Mouse (Mus musculus) MEL (cell line): Measurements from ENCODE around the gene Rab5b. TPM values are rescaled to one million over a fixed set of nuclear protein-coding genes. Genes with fewer than 3 reads are reported as not detected.

Experiments
- DNase-seq: peaks from one replicate; pipeline ENCODE4 v3.0.0; 2011; ENCODE audit warnings: low read depth, low spot score
- H3K27ac ChIP-seq: 2 replicates; pipeline ENCODE4 v1.5.1; 2012; ENCODE audit warnings: low read depth, mild to moderate bottlenecking, control low read depth, low read length, moderate library complexity; ENCODE audit not compliant: control insufficient read depth
- H3K27me3 ChIP-seq, 2 experiments: fragments of 150-350 bp in 1 of 2; sonication (generic) in 1 of 2; 2 replicates each; pipeline ENCODE4 v1.6.1; 2012; ENCODE audit warnings: low read length in 2 of 2, mild to moderate bottlenecking in 2 of 2, improper control_type of control experiment in 1 of 2, moderate library complexity in 1 of 2; ENCODE audit not compliant: insufficient read depth in 2 of 2, control insufficient read depth in 1 of 2
- H3K36me3 ChIP-seq, 2 experiments: 2 replicates each; pipeline ENCODE4 v1.6.1; 2012 to 2014; ENCODE audit warnings: low read length in 2 of 2, improper control_type of control experiment in 1 of 2, inconsistent platforms in 1 of 2, mild to moderate bottlenecking in 1 of 2; ENCODE audit not compliant: insufficient read depth in 2 of 2, control insufficient read depth in 1 of 2
- H3K4me1 ChIP-seq, 2 experiments: fragments of 150-350 bp in 1 of 2; sonication (generic) in 1 of 2; 2 replicates each; pipeline ENCODE4 v1.6.1; 2012; ENCODE audit warnings: low read length in 2 of 2, improper control_type of control experiment in 1 of 2, mild to moderate bottlenecking in 1 of 2; ENCODE audit not compliant: insufficient read depth in 2 of 2, control insufficient read depth in 1 of 2
- H3K4me3 ChIP-seq, 2 experiments: fragments of 150-350 bp in 1 of 2; sonication (generic) in 1 of 2; 2 replicates each; pipeline ENCODE4 v1.5.1; 2012; ENCODE audit warnings: low read depth in 2 of 2, low read length in 2 of 2, mild to moderate bottlenecking in 2 of 2, moderate library complexity in 2 of 2, control low read depth in 1 of 2, improper control_type of control experiment in 1 of 2; ENCODE audit not compliant: control insufficient read depth in 1 of 2, insufficient read depth in 1 of 2
- H3K79me2 ChIP-seq: 2 replicates; pipeline ENCODE4 v1.6.1; 2012; ENCODE audit warnings: mild to moderate bottlenecking, low read length, moderate library complexity; ENCODE audit not compliant: control insufficient read depth, poor library complexity, insufficient read depth
- H3K9ac ChIP-seq: 2 replicates; pipeline ENCODE4 v1.6.1; 2012; ENCODE audit warnings: low read depth, mild to moderate bottlenecking, control low read depth, low read length, moderate library complexity; ENCODE audit not compliant: control insufficient read depth, poor library complexity, severe bottlenecking
- H3K9me3 ChIP-seq: fragments of 150-350 bp; sonication (generic); replicated peaks from 2 replicates; pipeline ENCODE4 v1.6.1; 2012; ENCODE audit warnings: mild to moderate bottlenecking, low read length, improper control_type of control experiment, moderate library complexity; ENCODE audit not compliant: insufficient read depth
- BHLHE40 ChIP-seq: IDR thresholded peaks from 2 replicates; pipeline ENCODE4 v1.6.1; 2012; ENCODE audit warnings: low read depth, mild to moderate bottlenecking, inconsistent platforms, low read length, improper control_type of control experiment, borderline replicate concordance
- CHD1 ChIP-seq: IDR thresholded peaks from 2 replicates; pipeline ENCODE4 v1.6.1; 2012; ENCODE audit warnings: low read depth, mild to moderate bottlenecking, inconsistent platforms, low read length, improper control_type of control experiment
- CHD2 ChIP-seq: IDR thresholded peaks from 2 replicates; pipeline ENCODE4 v1.6.1; 2011; ENCODE audit warnings: low read length, improper control_type of control experiment
- CTCF ChIP-seq, 3 experiments: IDR thresholded peaks in 2 of 3; conservative IDR thresholded peaks in 1 of 3; 2 replicates each; pipeline ENCODE4 v1.5.1; 2011 to 2012; ENCODE audit warnings: low read length in 3 of 3, low read depth in 2 of 3, mild to moderate bottlenecking in 2 of 3, improper control_type of control experiment in 1 of 3, inconsistent platforms in 1 of 3, mixed read lengths in 1 of 3, moderate library complexity in 1 of 3; ENCODE audit not compliant: control insufficient read depth in 1 of 3, insufficient read depth in 1 of 3, poor library complexity in 1 of 3, severe bottlenecking in 1 of 3
- ELF1 ChIP-seq: IDR thresholded peaks from 2 replicates; pipeline ENCODE4 v1.6.1; 2014; ENCODE audit warnings: low read depth, mild to moderate bottlenecking, inconsistent platforms, low read length, improper control_type of control experiment, moderate library complexity
- EP300 ChIP-seq, 2 experiments: IDR thresholded peaks; 2 replicates each; pipeline ENCODE4 v1.6.1; 2011; ENCODE audit warnings: improper control_type of control experiment in 2 of 2, low read length in 2 of 2, low read depth in 1 of 2, mild to moderate bottlenecking in 1 of 2
- GABPA ChIP-seq: IDR thresholded peaks from 2 replicates; pipeline ENCODE4 v1.6.1; 2012; ENCODE audit warnings: low read depth, mild to moderate bottlenecking, inconsistent platforms, low read length, improper control_type of control experiment, moderate library complexity
- KAT2A ChIP-seq: conservative IDR thresholded peaks from 2 replicates; pipeline ENCODE4 v1.6.1; 2012; ENCODE audit warnings: low read depth, low read length, improper control_type of control experiment, inconsistent platforms
- MAZ ChIP-seq: IDR thresholded peaks from 2 replicates; pipeline ENCODE4 v1.6.1; 2012; ENCODE audit warnings: low read depth, mild to moderate bottlenecking, inconsistent platforms, low read length, improper control_type of control experiment
- MXI1 ChIP-seq: IDR thresholded peaks from 2 replicates; pipeline ENCODE4 v1.6.1; 2011; ENCODE audit warnings: mild to moderate bottlenecking, low read depth, low read length, improper control_type of control experiment
- NELFE ChIP-seq: IDR thresholded peaks from 2 replicates; pipeline ENCODE4 v1.6.1; 2011; ENCODE audit warnings: low read depth, low read length, improper control_type of control experiment
- NRF1 ChIP-seq: IDR thresholded peaks from 2 replicates; pipeline ENCODE4 v1.6.1; 2014; ENCODE audit warnings: low read depth, mild to moderate bottlenecking, inconsistent platforms, low read length, improper control_type of control experiment, moderate library complexity; ENCODE audit not compliant: poor library complexity, insufficient read depth, severe bottlenecking
- POLR2AphosphoS2 ChIP-seq: IDR thresholded peaks from 2 replicates; pipeline ENCODE4 v1.6.1; 2011; ENCODE audit warnings: low read length, improper control_type of control experiment
- POLR2AphosphoS5 ChIP-seq: IDR thresholded peaks from 2 replicates; pipeline ENCODE4 v1.6.1; 2012; ENCODE audit warnings: low read depth, borderline replicate concordance, mild to moderate bottlenecking, inconsistent platforms, low read length, moderate library complexity, mixed read lengths
- RAD21 ChIP-seq: IDR thresholded peaks from 2 replicates; pipeline ENCODE4 v1.6.1; 2011; ENCODE audit warnings: mild to moderate bottlenecking, low read depth, low read length, improper control_type of control experiment
- SIN3A ChIP-seq: IDR thresholded peaks from 2 replicates; pipeline ENCODE4 v1.6.1; 2012; ENCODE audit warnings: low read length, improper control_type of control experiment, inconsistent platforms
- SMC3 ChIP-seq: IDR thresholded peaks from 2 replicates; pipeline ENCODE4 v1.6.1; 2011; ENCODE audit warnings: low read depth, low read length, improper control_type of control experiment
- USF2 ChIP-seq, 2 experiments: IDR thresholded peaks; 2 replicates each; pipeline ENCODE4 v1.6.1; 2011 to 2012; ENCODE audit warnings: improper control_type of control experiment in 2 of 2, low read length in 2 of 2, borderline replicate concordance in 1 of 2, inconsistent platforms in 1 of 2, low read depth in 1 of 2, mild to moderate bottlenecking in 1 of 2; ENCODE audit not compliant: insufficient read depth in 1 of 2
- ZKSCAN1 ChIP-seq: IDR thresholded peaks from 2 replicates; pipeline ENCODE4 v1.6.1; 2012; ENCODE audit warnings: low read depth, mild to moderate bottlenecking, inconsistent platforms, low read length, improper control_type of control experiment, moderate library complexity
- ZMIZ1 ChIP-seq: IDR thresholded peaks from 2 replicates; pipeline ENCODE4 v1.6.1; 2012; ENCODE audit warnings: low read depth, mild to moderate bottlenecking, inconsistent platforms, low read length, improper control_type of control experiment, moderate library complexity
- ZNF384 ChIP-seq: IDR thresholded peaks from 2 replicates; pipeline ENCODE4 v1.6.1; 2012; ENCODE audit warnings: low read depth, mild to moderate bottlenecking, inconsistent platforms, low read length, improper control_type of control experiment
- polyA plus RNA-seq, 2 experiments: library from polyadenylated mRNA; stranded (reverse) in 1 of 2; unstranded in 1 of 2; fragments of >175 nt in 1 of 2; fragments of >200 nt in 1 of 2; gene quantifications; 2 replicates each; pipeline versions ENCODE4 v1.2.1 to v1.2.4; 2012; ENCODE audit warnings: low replicate concordance in 2 of 2, low read depth in 1 of 2; ENCODE audit not compliant: insufficient read length in 2 of 2, insufficient read depth in 1 of 2, missing spikeins in 1 of 2
- total RNA-seq: library from RNA; depleted of rRNA; stranded (reverse); fragments of 300-350 nt; gene quantifications from 2 replicates; pipeline ENCODE4 v1.2.3, GENCODE M21; 2012

The Rab5b gene
- total and polyA plus RNA-seq, 3 experiments, result 18.7 to 45.7 (median 23.3) TPM

DNA sequence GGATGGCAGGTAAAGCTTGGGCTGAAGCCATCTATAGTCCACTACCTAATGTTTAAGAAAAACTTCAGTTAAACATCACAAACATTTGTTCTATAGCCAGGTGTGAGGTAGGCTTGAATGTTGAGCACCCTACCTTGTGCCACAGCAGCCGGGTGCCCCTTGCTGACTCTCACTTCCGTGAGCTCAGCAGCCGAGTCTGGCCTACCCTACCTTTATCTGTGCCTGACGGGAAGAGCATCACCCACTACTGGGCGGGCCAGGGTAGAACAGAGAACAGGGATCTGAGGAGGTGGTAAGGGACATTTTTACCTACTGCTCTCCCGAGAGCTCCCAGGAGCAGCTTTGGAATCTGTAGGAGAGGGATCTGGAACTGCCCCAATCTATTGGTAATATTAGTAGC lies 53.3 kb downstream of the Rab5b start:
- peaks cover 26 to 41% of the 10 kb centered on the region in 2 experiments for H3K27me3 ChIP-seq

GRCm38 (mm10) chr10:128641871-128642270 lies 54.2 kb downstream of the Rab5b start:
- Histone ChIP-seq H3K9me3 (no peaks in the 10 kb centered on the region), H3K4me1 (peaks cover 0 to 3% of the 10 kb centered on the region in 2 experiments; a peak in 2 of 4 replicates), H3K79me2 (no peaks in the 10 kb centered on the region), H3K9ac (no peak overlapping the region), H3K27me3 (peaks cover 23 to 33% of the 10 kb centered on the region in 2 experiments), H3K36me3 (no peaks in the 10 kb centered on the region), H3K27ac (no peak overlapping the region), H3K4me3 (no peak overlapping the region)
- no peak for DNase-seq
- TF ChIP-seq MAZ (no peak), NELFE (no peak), NRF1 (no peak), EP300 (IDR thresholded peaks at IDR 0.05; ENCODE audit: low read depth in 1 of 2, low read length in 2 of 2) (no peak), CHD2 (no peak), POLR2AphosphoS2 (no peak), ELF1 (no peak)

More for the DNA sequence above, 53.3 kb downstream of the Rab5b start:
- Histone ChIP-seq H3K4me3 (no peak overlapping the region), H3K27ac (no peak overlapping the region), H3K9ac (no peak overlapping the region), H3K79me2 (no peaks in the 10 kb centered on the region), H3K36me3 (no peaks in the 10 kb centered on the region)
- TF ChIP-seq POLR2AphosphoS5 (no peak), NELFE (no peak), RAD21 (no peak), ZNF384 (no peak), CHD1 (no peak), ZKSCAN1 (no peak), CTCF (IDR thresholded peaks at IDR 0.05 in 2 of 3, conservative IDR thresholded peaks at IDR 0.05 in 1 of 3; ENCODE audit: control insufficient read depth in 1 of 3, insufficient read depth in 1 of 3, low read depth in 2 of 3, low read length in 3 of 3, poor library complexity in 1 of 3, severe bottlenecking in 1 of 3) (no peak), KAT2A (no peak), USF2 (IDR thresholded peaks at IDR 0.05; ENCODE audit: borderline replicate concordance in 1 of 2, insufficient read depth in 1 of 2, low read depth in 1 of 2, low read length in 2 of 2) (no peak)
- TF ChIP-seq, all 39 proteins: peak for 0
- DNase-seq, result no peak
- Histone ChIP-seq H3K4me1 (no peaks in the 10 kb centered on the region; a peak in 1 of 4 replicates), H3K9me3 (no peaks in the 10 kb centered on the region)

DNA sequence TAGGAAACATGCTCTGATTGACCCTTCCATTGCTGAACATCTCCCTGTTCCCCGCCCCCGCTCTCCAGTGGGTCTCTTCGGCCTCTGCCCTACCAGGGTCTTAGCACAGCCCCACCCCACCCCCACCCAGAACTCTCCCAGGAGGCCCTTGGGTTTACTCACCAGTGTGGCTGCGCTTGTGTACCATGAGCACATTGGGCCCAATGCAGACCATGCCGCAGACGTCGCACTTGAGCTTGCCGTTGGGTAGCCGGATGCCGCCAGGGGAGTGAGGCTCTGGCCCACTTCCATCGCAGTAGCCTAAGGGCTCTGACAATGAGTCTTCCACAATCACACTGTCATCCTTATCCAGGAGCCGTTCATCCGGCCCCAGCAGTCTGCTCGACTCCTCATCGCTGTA lies 55.2 kb downstream of the Rab5b start:
- Histone ChIP-seq H3K27me3 (peaks cover 25 to 30% of the 10 kb centered on the region in 2 experiments), H3K9me3 (no peaks in the 10 kb centered on the region), H3K79me2 (no peaks in the 10 kb centered on the region)
- TF ChIP-seq BHLHE40, result no peak
- no peak for TF ChIP-seq ZMIZ1
- TF ChIP-seq SIN3A, result no peak
- TF ChIP-seq MAZ, result no peak
- no peak for TF ChIP-seq ZKSCAN1
- no peak for TF ChIP-seq SMC3
- TF ChIP-seq CHD2, result no peak
- no peak for TF ChIP-seq GABPA
- TF ChIP-seq MXI1, result no peak
- TF ChIP-seq, all 39 proteins: peak for 0
- DNase-seq, result no peak
- H3K4me1 ChIP-seq, result peaks cover 0 to 3% of the 10 kb centered on the region in 2 experiments; a peak in 2 of 4 replicates
- no peaks in the 10 kb centered on the region for H3K36me3 ChIP-seq
- no peak overlapping the region for H3K9ac ChIP-seq
- H3K4me3 ChIP-seq, result no peak overlapping the region
- no peak overlapping the region for H3K27ac ChIP-seq
